Mouse (Mus musculus): ENCODE results near the gene Pym1.

DNA sequence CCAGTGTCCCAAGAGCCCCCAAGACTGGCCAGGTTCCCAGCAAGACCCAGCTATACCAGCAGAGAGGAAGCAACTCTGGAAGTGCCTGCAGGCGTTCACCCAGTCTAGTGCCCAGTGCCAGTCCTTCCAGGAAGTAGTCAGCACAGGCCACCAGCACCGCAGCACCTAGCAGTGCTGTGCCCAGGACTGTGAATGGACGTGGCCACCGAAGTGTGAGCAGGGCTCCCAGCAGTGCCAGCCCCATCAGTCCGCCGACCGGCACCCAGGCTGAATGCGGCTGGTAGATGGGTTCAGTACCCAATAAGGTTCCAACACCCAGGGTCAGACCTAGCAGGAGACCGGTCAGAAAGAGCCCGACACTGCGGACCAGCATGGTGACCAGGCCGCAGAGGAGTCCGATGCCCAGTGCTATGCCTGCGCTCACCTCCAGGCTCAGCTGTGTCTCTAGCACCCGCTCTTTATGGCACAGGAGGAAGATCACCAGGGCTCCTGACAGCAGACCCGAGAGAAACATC lies 54.3 kb downstream of the Pym1 start:
- TF ChIP-seq CTCF (IDR thresholded peaks at IDR 0.05; ENCODE audit: extremely low read depth, insufficient read depth, insufficient read length, insufficient replicate concordance) = no peak
- no peak for TF ChIP-seq POLR2A (IDR thresholded peaks at IDR 0.05; ENCODE audit: low read depth, low read length)

Measured in spleen, adult 2 months (tissue).